Mouse (Mus musculus) frontal cortex, adult 2 months (tissue): ENCODE measurements around the gene Gstm7. TPM values are rescaled to one million over a fixed set of nuclear protein-coding genes. Genes with fewer than 3 reads are reported as not detected.

Source experiments
- DNase-seq, 2 experiments: peaks; one replicate each; pipeline ENCODE4 v3.0.0; 2022; ENCODE audit warnings: low spot score in 1 of 2; ENCODE audit errors: extremely low spot score in 1 of 2
- polyA plus RNA-seq: library from polyadenylated mRNA; depleted of rRNA; stranded (reverse); fragments of >200 nt; gene quantifications from 2 replicates; pipeline ENCODE4 v1.2.3, GENCODE M21; 2012; rRNA removed

The Gstm7 gene
- polyA plus RNA-seq, 1 experiment = 38.0 TPM

DNA sequence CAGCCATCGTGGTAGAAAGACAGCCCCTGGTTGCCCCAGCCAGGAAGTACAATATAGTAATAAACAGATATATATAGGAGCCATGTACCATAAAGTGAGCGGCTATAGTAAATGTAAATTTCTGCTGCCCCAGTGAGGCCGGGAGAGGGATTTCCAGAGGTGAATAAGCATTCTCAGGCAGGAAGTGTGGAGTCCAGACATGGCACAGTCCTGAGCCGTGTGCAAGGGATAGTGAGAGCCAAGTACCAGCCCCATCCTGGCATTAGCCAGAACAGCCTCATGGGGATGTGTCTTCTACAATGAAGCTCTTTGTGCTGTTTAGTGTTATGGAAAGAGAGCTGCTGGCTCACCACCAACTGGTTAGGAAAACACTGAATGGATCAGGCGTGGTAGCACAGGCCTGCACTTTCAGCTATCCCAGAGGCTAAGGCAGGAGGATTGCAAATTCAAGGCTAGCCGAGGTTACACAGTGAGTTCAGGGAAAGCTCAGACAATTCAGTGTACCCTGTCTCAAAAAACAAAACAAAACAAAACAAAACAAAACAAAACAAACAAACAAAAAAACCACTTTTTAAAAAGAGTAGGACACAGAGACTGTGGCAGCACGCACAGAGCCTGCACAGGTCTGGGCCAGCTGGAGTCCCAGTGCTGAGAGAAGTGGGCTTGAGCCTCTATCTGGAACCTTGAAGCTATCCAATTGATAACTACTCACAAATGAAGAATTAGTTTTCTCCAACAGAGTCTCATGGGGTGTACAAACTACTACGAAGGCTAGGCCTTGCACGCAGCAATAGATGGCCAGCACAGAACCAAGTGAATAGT lies 43.7 kb downstream of the Gstm7 start:
- DNase-seq = peak; percentile 73 to 76

DNA sequence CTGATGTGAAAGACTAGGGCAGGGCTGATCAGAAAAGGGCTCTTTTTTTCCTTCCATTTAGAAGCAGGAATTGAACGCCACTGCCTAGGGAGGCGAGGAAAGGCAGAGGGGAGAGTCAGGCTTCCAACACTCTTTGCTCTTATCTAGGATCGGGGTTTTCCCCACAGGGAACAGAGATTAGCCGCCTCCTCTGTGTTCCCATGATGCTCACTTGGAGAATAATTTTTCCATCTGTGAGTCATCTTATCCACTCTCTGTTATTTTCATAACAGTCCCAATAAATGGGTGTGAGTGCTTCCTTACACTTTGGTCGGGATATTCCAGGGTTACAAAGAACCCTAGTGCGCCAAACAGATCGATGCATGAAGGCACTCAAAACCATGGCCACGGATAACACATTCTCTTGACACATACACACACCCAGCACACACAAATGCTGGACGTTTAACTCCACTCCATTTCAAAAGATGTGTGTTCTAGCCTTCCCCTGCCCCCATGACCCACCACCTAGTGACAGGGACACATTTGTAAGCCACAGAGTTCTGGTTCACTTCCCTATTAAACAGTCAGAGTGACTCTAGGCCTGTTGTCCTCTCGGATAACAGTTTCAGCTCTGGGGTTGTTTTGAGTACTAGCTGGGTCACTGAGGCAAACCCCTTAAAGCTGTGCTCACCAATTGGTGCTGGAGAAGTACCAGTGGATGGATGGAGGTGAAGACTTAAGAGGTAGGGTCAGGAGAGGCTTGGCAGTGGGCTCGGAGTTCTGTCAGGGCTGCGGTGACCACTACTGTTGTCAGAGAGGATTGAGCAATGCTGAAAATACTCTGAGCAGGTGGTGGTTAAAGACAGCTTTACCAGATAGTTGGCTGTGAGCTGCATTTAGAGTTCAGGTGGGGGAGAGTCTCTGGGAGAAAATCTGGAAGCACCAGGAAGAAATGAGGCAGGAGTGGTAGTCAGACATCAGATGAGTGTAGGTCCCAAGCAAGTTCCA lies 53.6 kb downstream of the Gstm7 start:
- DNase-seq = no peak

DNA sequence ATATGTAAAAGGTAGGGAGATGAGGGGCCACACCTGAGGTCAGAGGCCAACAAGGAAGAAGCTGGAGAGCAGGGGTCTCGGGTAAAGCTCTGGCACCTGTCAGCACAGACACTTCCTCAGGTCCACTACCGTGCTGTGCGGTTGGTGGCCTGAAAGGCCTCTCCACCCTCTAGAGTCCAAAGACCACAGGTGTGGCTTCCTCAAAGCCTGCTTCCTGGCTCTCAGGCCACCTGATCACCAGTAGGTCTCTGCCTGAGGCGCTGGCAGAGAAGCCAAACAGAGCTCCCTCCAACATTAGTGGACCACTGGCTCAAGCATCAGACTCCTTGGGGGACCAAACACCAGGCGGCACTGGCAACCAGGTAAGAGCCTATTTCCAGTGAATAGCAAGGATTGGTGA lies 54.6 kb downstream of the Gstm7 start, which contains the start of gene Eps8l3:
Gene Eps8l3, plus strand, starts transcription at position 225 of the 400 bp plus-strand sequence.
- no peak for DNase-seq

Other genes starting within 250 kb of the Gstm7 start
- gene Ahcyl1, start 235.3 kb downstream of the Gstm7 start, polyA plus RNA-seq = 321 TPM in 2 replicates
- 14.1 and 14.5 TPM in 2 replicates for gene Csf1, start 171.3 kb downstream of the Gstm7 start, polyA plus RNA-seq
- not detected in 2 replicates for gene Eps8l3, start 54.6 kb downstream of the Gstm7 start, polyA plus RNA-seq
- gene Gstm5, start 36.0 kb downstream of the Gstm7 start, polyA plus RNA-seq = 366 and 387 TPM in 2 replicates
- 8.5 and 10.0 TPM in 2 replicates for gene Gstm6, start 11.9 kb upstream of the Gstm7 start, polyA plus RNA-seq
- gene Gstm3, start 37.5 kb upstream of the Gstm7 start, polyA plus RNA-seq = not detected in 2 replicates
- gene Gstm2, start 54.6 kb upstream of the Gstm7 start, polyA plus RNA-seq = 6.3 and 8.0 TPM in 2 replicates
- gene Gstm1, start 86.2 kb upstream of the Gstm7 start, polyA plus RNA-seq = 345 and 428 TPM in 2 replicates
- 12.7 and 15.0 TPM in 2 replicates for gene Gstm4, start 113.1 kb upstream of the Gstm7 start, polyA plus RNA-seq
- 188 and 230 TPM in 2 replicates for gene Ampd2, start 154.8 kb upstream of the Gstm7 start, polyA plus RNA-seq
- gene Gnat2, start 161.0 kb upstream of the Gstm7 start, polyA plus RNA-seq = 0.53 and 0.58 TPM in 2 replicates
- gene Gnai3, start 214.3 kb upstream of the Gstm7 start, polyA plus RNA-seq = 37.3 and 37.5 TPM in 2 replicates
- 15.0 and 15.1 TPM in 2 replicates for gene Gpr61, start 223.1 kb upstream of the Gstm7 start, polyA plus RNA-seq